Mouse (Mus musculus) forebrain, embryonic 12.5 days (tissue): Measurements from ENCODE around the gene Alox12b. TPM values are rescaled to one million over a fixed set of nuclear protein-coding genes. Genes with fewer than 3 reads are reported as not detected.

Experiments
- ATAC-seq: fragments of 200-750 bp; cut with Nextera tagmentation; 2 replicates; pipeline ENCODE4 v1.8.0; 2017; ENCODE audit warnings: moderate TSS enrichment; ENCODE audit not compliant: low FRiP score
- H3K27ac ChIP-seq: fragments of 300-500 bp; sonication (generic); 2 replicates; pipeline ENCODE4 v1.5.1; 2016; ENCODE audit warnings: mild to moderate bottlenecking
- H3K27me3 ChIP-seq: fragments of 300-500 bp; sonication (generic); 2 replicates; pipeline ENCODE4 v1.6.1; 2016; ENCODE audit warnings: mild to moderate bottlenecking
- H3K36me3 ChIP-seq: fragments of 300-500 bp; sonication (generic); replicated peaks from 2 replicates; pipeline ENCODE4 v1.6.1; 2016; ENCODE audit warnings: mild to moderate bottlenecking
- H3K4me1 ChIP-seq: fragments of 300-500 bp; sonication (generic); 2 replicates; pipeline ENCODE4 v1.6.1; 2016
- H3K4me2 ChIP-seq: fragments of 300-500 bp; sonication (generic); 2 replicates; pipeline ENCODE4 v1.6.1; 2016; ENCODE audit warnings: mild to moderate bottlenecking, moderate library complexity
- H3K4me3 ChIP-seq: fragments of 300-500 bp; sonication (generic); replicated peaks from 2 replicates; pipeline ENCODE4 v1.5.1; 2016; ENCODE audit warnings: mild to moderate bottlenecking
- H3K9ac ChIP-seq: fragments of 300-500 bp; sonication (generic); 2 replicates; pipeline ENCODE4 v1.6.1; 2016; ENCODE audit warnings: mild to moderate bottlenecking
- H3K9me3 ChIP-seq: fragments of 300-500 bp; sonication (generic); 2 replicates; pipeline ENCODE4 v1.6.1; 2016
- WGBS: fragments of 180-500 bp; shearing (Covaris S2); methylation state at CpG from one replicate; pipeline ENCODE4 v1.1.7; 2016; 5-methylcytosine and 5-hydroxymethylcytosine counted together
- polyA plus RNA-seq: library from polyadenylated mRNA; unstranded; fragments of >200 nt; fragmentation: Nextera tagmentation; extraction: Ambion mirVana; gene quantifications from 2 replicates; pipeline ENCODE4 v1.2.1, GENCODE M21; 2016

The Alox12b gene
- polyA plus RNA-seq, 1 experiment from 2014 or later, result not detected

DNA sequence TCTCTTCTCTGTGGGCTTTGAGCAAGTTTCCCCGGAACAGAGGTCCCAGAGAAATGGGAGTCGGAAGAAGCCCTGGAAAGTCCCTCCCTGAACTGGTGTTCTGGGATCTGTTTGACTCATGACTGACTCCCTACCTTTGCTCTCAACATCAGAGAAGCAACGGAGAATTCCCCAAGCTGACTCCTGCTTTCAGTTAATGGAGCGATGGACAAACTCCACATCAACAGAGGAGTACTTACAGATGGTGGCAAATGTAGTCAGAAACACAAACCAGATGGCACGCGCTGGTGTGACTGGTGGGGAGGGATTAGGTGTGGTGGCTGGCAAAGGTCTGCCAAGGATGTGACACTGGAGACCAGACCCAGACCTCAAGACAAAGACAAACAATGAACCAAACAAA, 5.8 kb upstream of the Alox12b start:
- H3K4me3 ChIP-seq, result peak overlapping the region; percentile 13; the same call in 1 of the 2 replicates
- H3K27ac ChIP-seq, result no peak overlapping the region
- WGBS, result 71% methylated on average over 6 of the region's 6 CpGs
- peak overlapping the region; percentile 40 for H3K4me2 ChIP-seq
- H3K9me3 ChIP-seq, result no peaks in the 10 kb centered on the region
- H3K36me3 ChIP-seq, result no peaks in the 10 kb centered on the region
- ATAC-seq, result no peak
- peaks cover 27% of the 10 kb centered on the region for H3K27me3 ChIP-seq
- H3K4me1 ChIP-seq, result no peaks in the 10 kb centered on the region
- H3K9ac ChIP-seq, result peak overlapping the region; percentile 33; the same call in 1 of the 2 replicates

DNA sequence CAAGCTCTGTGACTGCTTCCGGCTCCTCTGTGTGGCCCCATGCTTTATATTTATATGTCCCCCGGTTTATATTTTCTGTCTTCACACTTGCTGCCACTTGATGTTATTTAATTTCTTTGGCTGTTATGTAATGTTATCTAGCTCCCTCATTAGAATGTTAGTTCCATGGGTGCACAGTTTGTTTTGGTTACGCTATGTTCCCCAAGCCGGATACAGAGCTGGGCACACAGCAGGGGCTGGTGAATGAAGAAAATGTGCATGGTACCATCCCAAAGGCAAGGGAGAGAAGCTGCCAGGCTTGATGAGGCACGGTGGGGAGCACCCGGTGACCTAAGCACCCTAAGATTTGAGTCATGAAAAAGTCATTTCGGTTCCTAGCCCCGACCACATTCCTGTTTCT, 3.0 kb upstream of the Alox12b start:
- WGBS, result 83% methylated on average over 8 of the region's 8 CpGs
- no peaks in the 10 kb centered on the region for H3K36me3 ChIP-seq
- no peak for ATAC-seq
- no peak overlapping the region for H3K4me2 ChIP-seq
- peaks cover 56% of the 10 kb centered on the region for H3K27me3 ChIP-seq
- no peak overlapping the region for H3K9ac ChIP-seq
- no peaks in the 10 kb centered on the region for H3K9me3 ChIP-seq
- no peak overlapping the region for H3K4me3 ChIP-seq
- no peak overlapping the region for H3K27ac ChIP-seq
- peaks cover 9% of the 10 kb centered on the region for H3K4me1 ChIP-seq

DNA sequence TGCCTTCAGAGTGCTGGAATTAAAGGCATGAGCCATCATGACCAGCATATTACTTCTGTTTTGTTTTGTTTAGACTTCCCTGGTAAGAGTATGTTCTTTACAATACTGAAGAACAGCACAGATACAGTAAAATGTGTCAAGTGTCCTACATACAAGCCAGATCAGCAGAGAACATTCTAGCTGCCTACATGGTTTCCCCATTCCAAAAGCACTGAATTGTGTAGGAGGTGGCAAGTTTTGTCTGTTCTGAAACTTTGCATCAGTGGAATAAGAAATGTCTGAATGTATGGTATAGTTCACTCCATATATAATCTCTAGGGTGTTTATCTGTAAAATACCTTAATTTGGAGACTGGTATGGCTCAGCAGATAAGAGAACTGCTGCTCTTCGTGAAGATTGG, 1.4 kb upstream of the Alox12b start:
- no peak for ATAC-seq
- Histone ChIP-seq H3K4me1 (peaks cover 9% of the 10 kb centered on the region), H3K36me3 (no peaks in the 10 kb centered on the region), H3K4me2 (no peak overlapping the region), H3K27me3 (peaks cover 58% of the 10 kb centered on the region), H3K27ac (no peak overlapping the region), H3K9ac (no peak overlapping the region), H3K9me3 (no peaks in the 10 kb centered on the region), H3K4me3 (no peak overlapping the region)
- WGBS, result 63% methylated on average over 1 of the region's 1 CpGs

DNA sequence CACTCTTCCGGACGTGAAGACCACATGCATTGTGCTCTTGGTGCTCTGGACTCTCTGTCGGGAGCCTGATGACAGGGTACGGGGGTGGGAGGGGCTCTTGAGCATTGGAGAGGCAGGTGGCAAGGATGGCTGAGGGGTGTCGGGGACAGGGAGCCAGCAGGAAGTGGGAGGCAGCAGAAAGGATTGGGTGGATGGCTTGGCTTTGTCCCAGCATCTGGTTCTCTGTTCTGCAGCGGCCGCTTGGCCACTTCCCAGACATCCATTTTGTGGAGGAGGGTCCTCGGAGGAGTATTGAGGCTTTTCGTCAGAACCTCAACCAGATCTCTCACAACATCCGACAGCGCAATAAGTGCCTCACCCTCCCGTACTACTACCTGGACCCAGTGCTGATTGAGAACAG, 12.5 kb downstream of the Alox12b start:
- no peak overlapping the region for H3K4me3 ChIP-seq
- no peak overlapping the region for H3K4me2 ChIP-seq
- H3K36me3 ChIP-seq, result no peaks in the 10 kb centered on the region
- ATAC-seq, result no peak
- no peak overlapping the region for H3K27ac ChIP-seq
- no peaks in the 10 kb centered on the region for H3K9me3 ChIP-seq
- WGBS, result 88% methylated on average over 12 of the region's 12 CpGs
- no peaks in the 10 kb centered on the region; the same call in 1 of the 2 replicates for H3K4me1 ChIP-seq
- no peak overlapping the region for H3K9ac ChIP-seq
- H3K27me3 ChIP-seq, result peaks cover 16% of the 10 kb centered on the region

DNA sequence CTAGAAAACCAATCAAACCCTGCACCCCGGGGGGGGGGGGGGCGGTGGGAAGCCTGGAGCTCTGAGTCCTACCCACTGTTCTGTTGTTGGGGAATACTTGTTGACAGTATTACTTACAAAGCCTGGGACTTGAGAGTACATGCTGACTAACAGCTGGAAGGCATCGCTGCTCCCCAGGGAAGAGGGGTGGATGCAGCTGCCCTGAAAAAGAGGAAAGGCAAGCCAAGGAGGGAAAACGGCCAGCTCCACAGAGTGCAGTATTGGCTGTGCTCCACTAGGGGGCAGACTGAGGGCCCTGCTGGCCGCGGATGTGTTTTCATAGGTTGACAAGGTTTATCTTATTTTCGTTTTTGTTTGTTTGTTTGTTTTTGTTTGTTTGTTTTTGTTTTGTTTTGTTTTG, 14.8 kb downstream of the Alox12b start:
- 32% methylated on average over 7 of the region's 7 CpGs for WGBS
- H3K4me3 ChIP-seq, result no peak overlapping the region
- H3K27ac ChIP-seq, result no peak overlapping the region
- H3K9ac ChIP-seq, result no peak overlapping the region
- H3K27me3 ChIP-seq, result peaks cover 5% of the 10 kb centered on the region; the same call in 1 of the 2 replicates
- no peak overlapping the region for H3K4me2 ChIP-seq
- no peak for ATAC-seq
- H3K9me3 ChIP-seq, result no peaks in the 10 kb centered on the region
- H3K36me3 ChIP-seq, result no peaks in the 10 kb centered on the region
- no peaks in the 10 kb centered on the region; the same call in 1 of the 2 replicates for H3K4me1 ChIP-seq

DNA sequence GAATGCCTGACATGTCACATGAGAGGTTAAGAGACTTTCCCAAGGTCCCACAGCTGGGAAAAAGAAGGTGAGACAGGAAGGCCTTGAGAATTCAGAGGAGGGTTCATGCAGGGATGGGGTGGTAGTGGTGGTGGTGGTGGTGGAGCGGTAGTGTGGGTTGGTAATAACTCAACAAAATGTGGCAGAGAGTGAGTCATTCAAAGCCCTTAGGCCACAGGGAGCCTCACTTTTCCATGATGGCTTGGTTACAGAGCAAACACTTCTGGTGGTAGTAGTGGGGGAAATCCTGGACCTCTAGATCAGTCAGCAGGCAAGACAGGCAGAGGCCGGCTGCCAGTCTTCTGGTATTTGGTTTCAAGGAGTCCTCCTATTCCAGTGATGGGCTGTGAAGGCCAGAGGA, 15.8 kb downstream of the Alox12b start:
- Histone ChIP-seq H3K4me1 (no peaks in the 10 kb centered on the region; the same call in 1 of the 2 replicates), H3K9me3 (no peaks in the 10 kb centered on the region), H3K27ac (no peak overlapping the region), H3K36me3 (no peaks in the 10 kb centered on the region), H3K4me2 (no peak overlapping the region), H3K9ac (no peak overlapping the region), H3K4me3 (no peak overlapping the region), H3K27me3 (peaks cover 5% of the 10 kb centered on the region; the same call in 1 of the 2 replicates)
- WGBS, result 91% methylated on average over 2 of the region's 2 CpGs
- ATAC-seq, result no peak

DNA sequence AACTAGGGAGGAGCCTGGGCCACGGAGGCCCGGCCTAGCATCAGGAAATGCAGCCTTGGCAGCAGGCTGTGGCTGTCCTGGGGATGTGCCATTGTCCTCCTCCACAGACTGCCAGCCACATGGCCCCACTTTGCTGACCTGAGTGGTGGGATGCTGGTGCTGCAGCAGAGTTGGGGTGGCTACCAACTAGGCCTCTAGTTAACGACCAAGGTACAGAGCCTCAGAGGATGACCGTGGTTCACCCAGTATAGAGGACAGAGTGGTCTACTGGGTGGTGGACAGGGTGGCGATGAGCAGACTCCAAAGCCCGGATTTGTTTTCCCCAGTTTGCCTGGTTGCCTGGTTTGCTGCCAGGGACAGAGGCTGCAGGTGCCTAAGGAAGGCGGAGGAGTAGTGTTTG, 17.9 kb downstream of the Alox12b start:
- no peak for ATAC-seq
- WGBS, result 87% methylated on average over 7 of the region's 7 CpGs

DNA sequence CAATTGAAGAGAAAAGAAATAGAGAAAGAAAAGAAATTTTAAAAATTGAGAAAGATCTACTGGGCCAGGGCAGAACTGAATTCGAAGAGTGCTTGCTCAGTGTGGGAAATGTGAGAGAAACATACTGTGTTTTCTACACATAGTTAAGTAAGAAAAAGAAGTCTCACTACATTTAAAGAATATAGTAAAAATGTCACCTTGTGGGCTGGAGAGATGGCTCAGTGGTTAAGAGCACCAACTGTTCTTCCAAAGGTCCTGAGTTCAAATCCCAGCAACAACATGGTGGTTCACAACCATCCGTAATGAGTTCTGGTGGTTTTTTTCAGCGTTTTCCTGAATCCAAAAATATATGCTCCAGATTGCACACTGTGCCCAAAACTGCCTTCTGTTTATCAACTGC, 21.7 kb downstream of the Alox12b start:
- Histone ChIP-seq H3K4me3 (no peak overlapping the region), H3K4me1 (no peaks in the 10 kb centered on the region), H3K27me3 (no peaks in the 10 kb centered on the region), H3K9ac (no peak overlapping the region), H3K36me3 (no peaks in the 10 kb centered on the region), H3K9me3 (no peaks in the 10 kb centered on the region), H3K27ac (no peak overlapping the region), H3K4me2 (no peak overlapping the region)
- 84% methylated on average over 3 of the region's 3 CpGs for WGBS
- ATAC-seq, result no peak

More for the DNA sequence above, 17.9 kb downstream of the Alox12b start:
- Histone ChIP-seq H3K4me3 (no peak overlapping the region), H3K27ac (no peak overlapping the region), H3K27me3 (peaks cover 5% of the 10 kb centered on the region; the same call in 1 of the 2 replicates), H3K4me1 (no peaks in the 10 kb centered on the region; the same call in 1 of the 2 replicates), H3K36me3 (no peaks in the 10 kb centered on the region), H3K9me3 (no peaks in the 10 kb centered on the region), H3K9ac (no peak overlapping the region), H3K4me2 (no peak overlapping the region)

DNA sequence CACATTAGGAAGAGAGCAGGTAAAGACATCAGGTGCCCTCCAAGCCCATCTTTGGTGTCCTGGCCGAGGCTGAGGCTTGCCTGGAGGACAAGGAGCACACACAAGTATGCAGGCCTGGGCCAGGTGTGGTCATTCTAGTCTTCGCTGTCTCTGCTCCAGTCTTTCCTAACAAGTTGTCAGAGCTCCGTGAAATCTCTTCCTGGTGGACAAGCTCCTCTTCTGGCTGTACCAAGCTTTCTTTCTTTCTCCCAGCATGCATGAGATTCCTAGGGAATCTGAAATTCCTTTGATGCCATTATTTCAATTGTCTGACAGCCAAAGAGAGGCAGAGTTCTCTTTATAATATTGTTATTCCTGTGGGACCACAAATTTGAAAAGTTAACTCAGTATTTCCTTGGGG, 22.7 kb downstream of the Alox12b start:
- Histone ChIP-seq H3K4me3 (no peak overlapping the region), H3K4me1 (no peaks in the 10 kb centered on the region), H3K9me3 (no peaks in the 10 kb centered on the region), H3K27ac (no peak overlapping the region), H3K36me3 (no peaks in the 10 kb centered on the region), H3K4me2 (no peak overlapping the region), H3K27me3 (no peaks in the 10 kb centered on the region), H3K9ac (no peak overlapping the region)
- no peak for ATAC-seq
- WGBS, result 58% methylated on average over 3 of the region's 3 CpGs

DNA sequence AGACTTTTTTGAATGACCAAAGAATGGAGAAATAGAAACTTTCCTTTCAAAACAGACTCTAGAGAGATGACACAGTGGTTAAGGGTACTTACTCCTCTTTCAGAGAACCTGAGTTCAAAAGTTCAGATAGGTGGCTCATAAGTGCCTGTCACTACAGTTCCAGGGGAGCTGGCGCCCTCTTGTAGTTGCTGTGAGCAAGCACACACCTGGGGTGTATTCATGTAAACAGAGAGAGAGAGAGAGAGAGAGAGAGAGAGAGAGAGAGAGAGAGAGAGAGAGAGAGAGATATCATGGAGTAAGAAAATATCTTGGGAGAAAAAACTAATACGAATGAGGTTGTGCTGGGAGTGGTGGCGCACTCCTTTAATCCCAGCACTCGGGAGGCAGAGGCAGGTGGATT, 23.3 kb downstream of the Alox12b start:
- no peak overlapping the region for H3K9ac ChIP-seq
- WGBS, result 89% methylated on average over 4 of the region's 4 CpGs
- ATAC-seq, result no peak
- no peaks in the 10 kb centered on the region for H3K36me3 ChIP-seq
- no peak overlapping the region for H3K27ac ChIP-seq
- H3K27me3 ChIP-seq, result no peaks in the 10 kb centered on the region
- no peak overlapping the region for H3K4me3 ChIP-seq
- H3K4me2 ChIP-seq, result no peak overlapping the region
- no peaks in the 10 kb centered on the region for H3K9me3 ChIP-seq
- no peaks in the 10 kb centered on the region for H3K4me1 ChIP-seq

DNA sequence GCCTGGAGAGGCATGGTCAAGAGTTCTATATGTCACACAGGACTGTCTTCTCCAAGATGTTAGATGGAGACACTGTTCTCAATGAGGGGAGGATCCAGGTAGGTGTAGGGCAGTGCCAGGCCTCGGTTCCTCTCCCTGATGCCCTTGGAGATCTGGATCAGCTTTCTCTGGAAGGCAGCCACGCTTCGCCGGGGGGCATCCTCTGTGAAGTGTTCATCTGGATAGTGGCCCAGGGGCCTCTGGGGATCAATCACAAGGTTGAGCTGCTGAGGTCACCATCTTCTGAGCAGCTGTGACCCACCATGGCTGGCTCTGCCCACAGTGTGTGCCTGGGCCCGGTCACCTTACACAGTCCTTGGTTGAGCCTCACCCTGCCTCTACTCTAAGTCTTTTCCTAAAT, 28.2 kb downstream of the Alox12b start:
- no peak overlapping the region for H3K4me2 ChIP-seq
- no peaks in the 10 kb centered on the region for H3K36me3 ChIP-seq
- H3K9me3 ChIP-seq, result no peaks in the 10 kb centered on the region
- no peak overlapping the region for H3K27ac ChIP-seq
- no peaks in the 10 kb centered on the region for H3K27me3 ChIP-seq
- no peak for ATAC-seq
- H3K4me1 ChIP-seq, result no peaks in the 10 kb centered on the region
- no peak overlapping the region for H3K4me3 ChIP-seq
- no peak overlapping the region for H3K9ac ChIP-seq
- 93% methylated on average over 5 of the region's 5 CpGs for WGBS

DNA sequence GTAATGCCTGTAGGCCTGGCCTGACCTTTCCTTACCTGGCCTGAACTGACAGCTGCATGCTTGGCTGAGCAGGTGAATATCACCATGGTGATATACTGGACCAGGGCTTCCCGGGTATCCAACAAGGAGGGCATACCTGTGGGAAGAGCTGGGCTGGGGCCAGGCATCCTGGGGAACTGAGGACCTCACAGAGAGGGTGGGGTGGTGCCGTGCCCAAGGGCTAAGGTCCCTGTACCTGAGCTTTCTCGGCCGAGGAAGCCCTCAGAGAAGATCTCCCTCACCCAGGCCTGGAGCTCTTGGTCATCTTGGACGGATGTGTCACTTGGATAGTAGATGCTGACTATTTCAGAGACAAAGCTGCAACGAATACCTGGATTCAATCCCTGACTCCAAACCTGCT, 29.1 kb downstream of the Alox12b start:
- WGBS, result 83% methylated on average over 6 of the region's 6 CpGs

DNA sequence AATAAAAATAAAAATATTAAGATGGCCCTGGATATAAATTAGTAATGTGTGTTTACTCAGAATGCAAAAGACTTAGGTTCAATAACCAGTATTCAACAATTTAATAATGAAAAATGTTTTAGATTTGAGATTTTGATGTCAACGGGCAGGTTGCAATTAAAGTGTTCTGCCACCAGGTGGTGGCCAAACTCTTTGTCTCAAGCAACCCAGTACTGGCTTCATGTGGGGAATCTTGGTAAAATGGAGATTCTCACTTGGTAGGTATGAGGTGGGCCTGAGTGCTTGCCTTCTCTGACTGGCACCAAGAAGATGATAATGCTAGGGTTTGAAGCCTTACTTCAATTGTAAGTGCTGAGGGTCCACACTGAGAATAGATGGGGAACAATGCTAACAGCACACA, 36.1 kb downstream of the Alox12b start:
- peaks cover 21% of the 10 kb centered on the region for H3K27me3 ChIP-seq
- no peak overlapping the region for H3K4me3 ChIP-seq
- peaks cover 8% of the 10 kb centered on the region for H3K4me1 ChIP-seq
- ATAC-seq, result no peak
- no peak overlapping the region for H3K4me2 ChIP-seq
- H3K9ac ChIP-seq, result no peak overlapping the region
- H3K27ac ChIP-seq, result no peak overlapping the region
- H3K36me3 ChIP-seq, result no peaks in the 10 kb centered on the region
- H3K9me3 ChIP-seq, result no peaks in the 10 kb centered on the region
- 7% methylated on average over 1 of the region's 1 CpGs for WGBS

More for the DNA sequence above, 29.1 kb downstream of the Alox12b start:
- H3K4me3 ChIP-seq, result no peak overlapping the region
- no peaks in the 10 kb centered on the region for H3K9me3 ChIP-seq
- no peaks in the 10 kb centered on the region for H3K36me3 ChIP-seq
- H3K4me2 ChIP-seq, result no peak overlapping the region
- no peak overlapping the region for H3K9ac ChIP-seq
- H3K4me1 ChIP-seq, result no peaks in the 10 kb centered on the region
- H3K27ac ChIP-seq, result no peak overlapping the region
- ATAC-seq, result no peak
- H3K27me3 ChIP-seq, result no peaks in the 10 kb centered on the region
